8 mouse cellular contexts compared by ENCODE assay signal in the genomic region with DNA sequence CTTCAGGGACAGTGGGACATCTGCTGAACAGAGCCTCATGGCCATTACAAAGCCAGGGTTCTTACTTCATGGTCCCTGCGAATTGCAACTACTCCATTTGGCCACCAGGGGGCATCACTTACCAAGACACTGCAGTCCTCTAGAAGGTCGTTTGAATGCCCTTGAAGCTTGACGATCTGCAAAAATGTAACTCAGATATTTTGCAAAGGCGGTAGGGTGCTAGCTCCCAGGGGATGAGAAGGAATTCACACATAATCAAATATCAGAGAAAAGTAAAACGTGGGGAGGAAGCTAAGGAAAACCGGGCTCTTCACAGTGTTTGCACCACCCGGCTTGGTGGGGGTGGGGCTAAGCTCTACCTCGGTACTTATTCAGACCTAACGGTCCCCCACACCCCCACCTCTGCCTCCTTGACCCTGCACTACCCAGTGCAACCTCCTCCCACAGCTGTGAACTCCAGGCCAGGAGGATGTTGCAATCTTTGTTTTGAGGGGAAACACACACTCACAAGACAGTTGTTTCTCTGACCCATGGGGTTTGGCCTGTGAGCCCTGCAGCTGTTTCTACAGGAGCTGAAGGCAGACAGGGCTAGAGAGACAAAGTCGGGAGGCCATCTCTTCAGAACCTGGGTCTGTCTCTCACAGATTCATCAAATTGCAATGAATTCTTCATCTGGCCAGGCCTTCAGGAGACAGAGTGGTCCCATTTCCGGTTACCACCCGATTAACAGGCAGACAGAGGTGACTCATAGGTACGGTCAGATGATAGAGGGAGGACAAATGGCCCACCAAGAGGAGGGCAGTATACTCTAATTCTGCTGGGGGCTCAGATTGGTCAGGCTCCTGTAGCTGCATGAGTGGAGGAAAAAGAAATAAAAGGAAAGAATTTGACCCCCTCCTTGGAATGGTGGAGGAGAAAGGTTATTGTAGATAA.
DNase-seq lines count a peak whose midpoint lies in the region; ATAC-seq and TF ChIP-seq lines count a peak whose summit lies in the region.

No protein-coding gene starts in this region.

- intact Hi-C loops in heart, postnatal 36 days (cut with DNase I) = loop anchor here (1.0 to 10.0 kb wide), 4 partner anchors 48 to 221 kb away; partner anchors contain the start of gene Fam49a

- peak; percentile 89 for TF ChIP-seq CTCF in layer of hippocampus, adult 2 months (conservative IDR thresholded peaks at IDR 0.05)
- TF ChIP-seq CTCF in olfactory bulb, adult 2 months (IDR thresholded peaks at IDR 0.05; ENCODE audit: insufficient read depth, low read depth, low read length) = peak; percentile 36; the same call in 1 of the 2 replicates

- no peaks in the 10 kb centered on the region for H3K27me3 ChIP-seq in forebrain, embryonic 16.5 days (replicated peaks; ENCODE audit: control insufficient read depth, insufficient read depth, low read length)
- no peaks in the 10 kb centered on the region for H3K27me3 ChIP-seq in lung, embryonic 15.5 days

- peak overlapping the region; percentile 46 for H3K4me2 ChIP-seq in forebrain, embryonic 16.5 days (ENCODE audit: low read length)
- peak overlapping the region; percentile 54 for H3K4me2 ChIP-seq in lung, embryonic 15.5 days

- H3K4me3 ChIP-seq in forebrain, embryonic 16.5 days (replicated peaks; ENCODE audit: low read length) = peak overlapping the region; percentile 22; the same call in 1 of the 2 replicates
- H3K4me3 ChIP-seq in layer of hippocampus, adult 2 months = peak overlapping the region; percentile 27; the same call in 1 of the 2 replicates
- H3K4me3 ChIP-seq in lung, embryonic 15.5 days = peak overlapping the region; percentile 22
- H3K4me3 ChIP-seq in olfactory bulb, adult 2 months (ENCODE audit: insufficient read depth, low read depth, low read length) = peak overlapping the region; percentile 2; the same call in 1 of the 2 replicates

- H3K36me3 ChIP-seq in forebrain, embryonic 16.5 days (ENCODE audit: control insufficient read depth, insufficient read depth) = no peaks in the 10 kb centered on the region
- no peaks in the 10 kb centered on the region for H3K36me3 ChIP-seq in lung, embryonic 15.5 days

- H3K9me3 ChIP-seq in forebrain, embryonic 16.5 days (ENCODE audit: control insufficient read depth, low read length) = no peaks in the 10 kb centered on the region
- no peaks in the 10 kb centered on the region for H3K9me3 ChIP-seq in lung, embryonic 15.5 days

- H3K4me1 ChIP-seq in forebrain, embryonic 16.5 days (replicated peaks; ENCODE audit: control insufficient read depth, insufficient read depth, low read length) = peaks cover 16% of the 10 kb centered on the region
- H3K4me1 ChIP-seq in lung, embryonic 15.5 days = peaks cover 11% of the 10 kb centered on the region
- H3K4me1 ChIP-seq in olfactory bulb, adult 2 months (ENCODE audit: control insufficient read depth, insufficient read depth, low read length) = peaks cover 9% of the 10 kb centered on the region

- peak; percentile 85 for ATAC-seq in forebrain, embryonic 16.5 days
- peak; percentile 81 for ATAC-seq in lung, embryonic 15.5 days (ENCODE audit: borderline replicate concordance, extremely low read depth, low FRiP score, low TSS enrichment)

- peak; percentile 91 for DNase-seq in ES-CJ7 (ENCODE audit: low read depth, low spot score)
- peak; percentile 44 for DNase-seq in c-Kit-positive CD71-positive TER-119-positive erythroid progenitor cells, embryonic 14.5 days (ENCODE audit: low spot score)
- DNase-seq in heart, postnatal 36 days = peak; percentile 76 to 80
- DNase-seq in layer of hippocampus, adult 2 months (ENCODE audit: low spot score in 2 of 2) = peak; percentile 81 to 83
- DNase-seq in thymus, adult 18-20 months = peak; percentile 44 to 60

- H3K27ac ChIP-seq in forebrain, embryonic 16.5 days (ENCODE audit: low read length) = no peak overlapping the region
- peak overlapping the region; percentile 91 for H3K27ac ChIP-seq in layer of hippocampus, adult 2 months
- H3K27ac ChIP-seq in lung, embryonic 15.5 days = no peak overlapping the region
- H3K27ac ChIP-seq in olfactory bulb, adult 2 months (ENCODE audit: insufficient read depth, low read depth, low read length) = peak overlapping the region; percentile 53

- peak overlapping the region; percentile 43; the same call in 1 of the 2 replicates for H3K9ac ChIP-seq in forebrain, embryonic 16.5 days (replicated peaks; ENCODE audit: low read depth, low read length)
- no peak overlapping the region for H3K9ac ChIP-seq in lung, embryonic 15.5 days

- TF ChIP-seq POLR2A in olfactory bulb, adult 2 months (IDR thresholded peaks at IDR 0.05; ENCODE audit: insufficient read depth, low read depth, low read length) = no peak

- 19% methylated on average over 13 of the region's 13 CpGs for WGBS in forebrain, embryonic 16.5 days
- WGBS in lung, embryonic 15.5 days = 13% methylated on average over 13 of the region's 13 CpGs
- 17% methylated on average over 13 of the region's 13 CpGs for WGBS in olfactory bulb, adult 2 months

Comparison
In these comparisons a context has a peak if more than half of its experiments do, and no peak if none do; other contexts are left out.
1. H3K27ac ChIP-seq: peak in layer of hippocampus, adult 2 months (single experiment) and olfactory bulb, adult 2 months (single experiment); none in forebrain, embryonic 16.5 days (single experiment) and lung, embryonic 15.5 days (single experiment).
2. Peak in every context shown above with its lines, with median percentiles within 50 percentile points of each other: DNase-seq and H3K4me3 ChIP-seq.